Mouse (Mus musculus) thymus, adult 18-20 months (tissue): ENCODE results near the gene Zdhhc17.

Experiments
- DNase-seq, 2 experiments: peaks; one replicate each; pipeline ENCODE4 v3.0.0; 2022; ENCODE audit warnings: mixed read lengths in 2 of 2

Gene Zdhhc17

GRCm38 (mm10) chr10:110918414-110919391, 91.2 kb downstream of the Zdhhc17 start:
- no peak for DNase-seq

- no peak for DNase-seq
Measured at GRCm38 (mm10) chr10:110917521-110917920, 92.4 kb downstream of the Zdhhc17 start.

- DNase-seq = no peak
Measured at GRCm38 (mm10) chr10:110916666-110917344, 93.1 kb downstream of the Zdhhc17 start.

- no peak for DNase-seq
Measured at GRCm38 (mm10) chr10:110903862-110904261, 106.1 kb downstream of the Zdhhc17 start.

GRCm38 (mm10) chr10:110899744-110900501, 110.0 kb downstream of the Zdhhc17 start:
- no peak for DNase-seq
